Mouse (Mus musculus) lung, postnatal 0 days (tissue): ENCODE measurements around the gene Enpp7. TPM values are rescaled to one million over a fixed set of nuclear protein-coding genes. Genes with fewer than 3 reads are reported as not detected.

Source experiments
- ATAC-seq: fragments of 200-750 bp; cut with Nextera tagmentation; 2 replicates; pipeline ENCODE4 v1.8.0; 2017; ENCODE audit warnings: moderate library complexity
- DNase-seq: peaks from one replicate; pipeline ENCODE4 v3.0.0-alpha.2; 2016; ENCODE audit warnings: low spot score
- H3K27ac ChIP-seq: fragments of 300-500 bp; sonication (generic); 2 replicates; pipeline ENCODE4 v1.5.1; 2014; ENCODE audit warnings: antibody characterized with exemption, mild to moderate bottlenecking, low read length, mixed read lengths
- H3K27me3 ChIP-seq: fragments of 300-500 bp; sonication (generic); replicated peaks from 2 replicates; pipeline ENCODE4 v1.6.1; 2014; ENCODE audit warnings: low read length, mixed read lengths; ENCODE audit not compliant: insufficient read depth
- H3K36me3 ChIP-seq: fragments of 300-500 bp; sonication (generic); 2 replicates; pipeline ENCODE4 v1.6.1; 2014; ENCODE audit warnings: low read length, mixed read lengths; ENCODE audit not compliant: insufficient read depth
- H3K4me1 ChIP-seq: fragments of 300-500 bp; sonication (generic); 2 replicates; pipeline ENCODE4 v1.6.1; 2014; ENCODE audit warnings: antibody characterized with exemption, low read depth, low read length, mixed read lengths; ENCODE audit not compliant: insufficient read depth
- H3K4me2 ChIP-seq: fragments of 300-500 bp; sonication (generic); replicated peaks from 2 replicates; pipeline ENCODE4 v1.6.1; 2014; ENCODE audit warnings: low read depth, mild to moderate bottlenecking, low read length, moderate library complexity, mixed read lengths
- H3K4me3 ChIP-seq: fragments of 300-500 bp; sonication (generic); 2 replicates; pipeline ENCODE4 v1.5.1; 2014; ENCODE audit warnings: low read depth, low read length
- H3K9ac ChIP-seq: fragments of 300-500 bp; sonication (generic); replicated peaks from 2 replicates; pipeline ENCODE4 v1.6.1; 2014; ENCODE audit warnings: low read depth, mild to moderate bottlenecking
- H3K9me3 ChIP-seq: fragments of 300-500 bp; sonication (generic); 2 replicates; pipeline ENCODE4 v1.6.1; 2016; ENCODE audit warnings: low read length, mixed read lengths
- CTCF ChIP-seq: IDR thresholded peaks from 2 replicates; pipeline ENCODE4 v1.5.1; 2016; ENCODE audit warnings: antibody characterized with exemption, mild to moderate bottlenecking
- EP300 ChIP-seq: IDR thresholded peaks from 2 replicates; pipeline ENCODE4 v1.6.1; 2016; ENCODE audit warnings: antibody characterized with exemption, mild to moderate bottlenecking, control low read depth
- WGBS: fragments of 180-500 bp; shearing (Covaris S2); extraction: QIAGEN DNeasy Blood & Tissue Kit; methylation state at CpG from one replicate; pipeline ENCODE4 v1.1.7; 2014; 5-methylcytosine and 5-hydroxymethylcytosine counted together
- polyA plus RNA-seq: library from polyadenylated mRNA; unstranded; fragments of >200 nt; fragmentation: Nextera tagmentation; extraction: Ambion mirVana; gene quantifications from 2 replicates; pipeline ENCODE4 v1.2.1, GENCODE M21; 2015

Gene Enpp7
- not detected in 2 replicates for polyA plus RNA-seq

GRCm38 (mm10) chr11:118987999-118988398, at the start of gene Enpp7:
Enpp7 (plus strand) TSS chr11:118988188.
- Histone ChIP-seq H3K27me3 (no peaks in the 10 kb centered on the region), H3K4me3 (no peak within 1 kb of the TSS), H3K9ac (no peak within 1 kb of the TSS), H3K36me3 (no peaks in the 10 kb centered on the region), H3K4me1 (no peaks in the 10 kb centered on the region), H3K27ac (no peak within 1 kb of the TSS), H3K4me2 (no peak within 1 kb of the TSS), H3K9me3 (no peaks in the 10 kb centered on the region)
- TF ChIP-seq EP300 (no peak), CTCF (no peak)
- no peak for ATAC-seq
- no peak for DNase-seq
- 80% methylated on average over 10 of the region's 10 CpGs for WGBS

- Histone ChIP-seq H3K36me3 (no peaks in the 10 kb centered on the region), H3K9ac (no peak overlapping the region), H3K9me3 (no peaks in the 10 kb centered on the region), H3K4me2 (no peak overlapping the region), H3K27ac (no peak overlapping the region), H3K4me3 (no peak overlapping the region), H3K4me1 (no peaks in the 10 kb centered on the region), H3K27me3 (no peaks in the 10 kb centered on the region)
- DNase-seq (no peak), ATAC-seq (no peak)
- no peak for TF ChIP-seq CTCF
- no peak for TF ChIP-seq EP300
- WGBS, result 61% methylated on average over 4 of the region's 4 CpGs
Observed at GRCm38 (mm10) chr11:118939731-118940130, 48.3 kb upstream of the Enpp7 start.

DNA sequence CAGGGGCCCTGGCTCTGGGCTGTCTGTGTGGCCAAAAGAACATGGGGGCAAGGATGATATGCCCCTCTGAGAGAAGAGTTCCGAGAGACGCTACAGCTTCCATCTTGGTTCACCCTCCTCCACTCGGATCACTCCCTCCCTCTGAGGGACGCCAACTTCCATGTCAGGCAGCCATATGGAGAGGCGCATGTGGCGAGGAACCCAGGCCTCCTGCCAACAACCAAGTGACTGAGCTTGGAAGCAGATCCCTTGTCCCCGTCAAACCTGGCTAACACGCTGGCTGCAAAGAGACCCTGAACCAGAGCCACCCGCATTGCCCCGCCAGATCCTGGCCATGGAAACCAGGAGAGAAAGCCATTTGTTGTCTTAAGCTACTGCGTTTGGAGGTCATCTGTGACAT, 47.4 kb upstream of the Enpp7 start:
- WGBS, result 57% methylated on average over 11 of the region's 11 CpGs
- DNase-seq (no peak), ATAC-seq (no peak)
- Histone ChIP-seq H3K4me3 (no peak overlapping the region), H3K36me3 (no peaks in the 10 kb centered on the region), H3K4me2 (no peak overlapping the region), H3K9ac (no peak overlapping the region), H3K4me1 (no peaks in the 10 kb centered on the region), H3K27me3 (no peaks in the 10 kb centered on the region), H3K9me3 (no peaks in the 10 kb centered on the region), H3K27ac (no peak overlapping the region)
- TF ChIP-seq EP300 (no peak), CTCF (no peak)

GRCm38 (mm10) chr11:118941268-118941667, 46.7 kb upstream of the Enpp7 start:
- WGBS, result 40% methylated on average over 5 of the region's 5 CpGs
- H3K4me1 ChIP-seq, result no peaks in the 10 kb centered on the region

DNA sequence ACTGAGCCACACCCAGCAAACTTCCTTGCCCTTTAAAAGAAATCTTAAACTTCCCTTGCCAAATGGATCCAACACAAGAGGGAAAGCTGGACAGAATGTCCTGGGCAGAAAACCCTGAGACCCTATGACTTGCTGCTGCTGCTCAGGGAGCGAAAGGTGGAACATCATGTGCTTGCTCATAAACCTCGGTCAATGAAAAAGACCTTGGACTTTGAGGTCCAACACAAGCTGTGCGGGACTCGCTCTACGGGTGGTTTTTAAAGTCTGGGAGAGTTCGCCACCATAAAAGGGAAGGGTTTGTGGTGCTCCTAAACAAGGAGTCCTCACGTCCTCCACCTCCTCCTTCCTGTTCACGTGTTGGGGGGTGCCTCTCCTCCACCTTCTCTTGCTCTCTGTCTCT, 42.1 kb upstream of the Enpp7 start:
- Histone ChIP-seq H3K27ac (no peak overlapping the region), H3K36me3 (no peaks in the 10 kb centered on the region), H3K9me3 (no peaks in the 10 kb centered on the region), H3K4me1 (no peaks in the 10 kb centered on the region), H3K4me2 (no peak overlapping the region), H3K27me3 (no peaks in the 10 kb centered on the region), H3K9ac (no peak overlapping the region), H3K4me3 (no peak overlapping the region)
- 87% methylated on average over 8 of the region's 8 CpGs for WGBS
- no peak for TF ChIP-seq CTCF
- no peak for TF ChIP-seq EP300
- ATAC-seq (no peak), DNase-seq (no peak)

More at GRCm38 (mm10) chr11:118941268-118941667, 46.7 kb upstream of the Enpp7 start:
- no peak for TF ChIP-seq EP300
- TF ChIP-seq CTCF, result no peak
- no peak overlapping the region for H3K27ac ChIP-seq
- no peak for DNase-seq
- H3K27me3 ChIP-seq, result no peaks in the 10 kb centered on the region
- no peaks in the 10 kb centered on the region for H3K9me3 ChIP-seq
- H3K36me3 ChIP-seq, result no peaks in the 10 kb centered on the region
- H3K4me3 ChIP-seq, result no peak overlapping the region
- no peak overlapping the region for H3K9ac ChIP-seq
- no peak overlapping the region for H3K4me2 ChIP-seq
- no peak for ATAC-seq

GRCm38 (mm10) chr11:118955016-118955415, 33.0 kb upstream of the Enpp7 start:
- WGBS, result 56% methylated on average over 6 of the region's 6 CpGs
- ATAC-seq (no peak), DNase-seq (no peak)
- Histone ChIP-seq H3K4me2 (no peak overlapping the region), H3K27me3 (no peaks in the 10 kb centered on the region), H3K4me3 (no peak overlapping the region), H3K9ac (no peak overlapping the region), H3K9me3 (no peaks in the 10 kb centered on the region), H3K4me1 (no peaks in the 10 kb centered on the region), H3K27ac (no peak overlapping the region), H3K36me3 (no peaks in the 10 kb centered on the region)
- TF ChIP-seq CTCF (no peak), EP300 (no peak)

- H3K36me3 ChIP-seq, result no peaks in the 10 kb centered on the region
- no peak for DNase-seq
- H3K4me3 ChIP-seq, result no peak overlapping the region
- no peak for ATAC-seq
- H3K27ac ChIP-seq, result no peak overlapping the region
- H3K9me3 ChIP-seq, result no peaks in the 10 kb centered on the region
- H3K4me1 ChIP-seq, result no peaks in the 10 kb centered on the region
- H3K27me3 ChIP-seq, result no peaks in the 10 kb centered on the region
- no peak overlapping the region for H3K4me2 ChIP-seq
- no peak overlapping the region for H3K9ac ChIP-seq
- TF ChIP-seq EP300 (no peak), CTCF (no peak)
- 42% methylated on average over 14 of the region's 14 CpGs for WGBS
Observed at GRCm38 (mm10) chr11:118957070-118957471, 30.9 kb upstream of the Enpp7 start.
